Mouse (Mus musculus): ENCODE data around the gene Syt14.

Gene Syt14

GRCm38 (mm10) chr1:192987203-192987602, 48.4 kb downstream of the Syt14 start:
- DNase-seq (ENCODE audit: low spot score in 2 of 2): no peak

GRCm38 (mm10) chr1:192986481-192986880, 49.1 kb downstream of the Syt14 start:
- no peak for DNase-seq (ENCODE audit: low spot score in 2 of 2)

DNA sequence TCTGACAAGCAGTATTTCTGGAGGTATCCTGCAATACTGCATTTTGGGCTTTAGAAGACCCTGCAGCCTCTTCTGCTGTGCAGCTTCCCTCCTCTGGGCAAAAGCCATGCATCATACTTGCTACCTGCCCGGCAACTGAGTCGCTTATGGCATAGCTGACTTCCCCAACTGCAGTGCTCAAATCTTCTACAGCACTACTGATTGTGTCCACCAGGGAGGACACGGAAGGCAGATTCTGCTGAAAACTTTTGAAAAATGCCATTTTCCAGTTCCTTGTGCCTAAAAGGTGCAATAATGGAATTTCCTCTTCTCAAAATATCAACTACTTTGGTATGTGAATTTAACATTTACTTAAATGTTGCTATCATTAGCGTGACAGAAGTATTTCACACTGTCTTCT, 51.2 kb downstream of the Syt14 start:
- no peak for DNase-seq (ENCODE audit: low spot score in 2 of 2)

DNA sequence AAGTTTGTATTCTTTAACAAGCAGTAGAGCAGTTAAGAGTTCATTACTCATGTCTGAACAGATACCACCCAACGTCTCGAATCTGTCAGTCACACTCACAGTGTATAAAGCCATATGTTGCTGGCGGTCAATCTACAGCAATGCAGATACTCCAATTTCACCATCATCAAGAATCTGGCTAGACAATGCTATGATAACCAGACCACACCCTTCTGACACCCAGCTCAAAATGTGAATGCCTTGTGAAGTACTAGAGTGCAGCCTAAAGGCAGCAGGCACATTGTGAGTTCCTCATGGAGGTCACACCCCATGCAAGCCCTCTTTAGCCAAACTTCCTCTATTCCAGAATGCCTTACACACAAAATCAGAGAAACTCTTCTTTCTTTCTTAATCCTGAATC, 53.9 kb downstream of the Syt14 start:
- DNase-seq (ENCODE audit: low spot score in 2 of 2): no peak

DNA sequence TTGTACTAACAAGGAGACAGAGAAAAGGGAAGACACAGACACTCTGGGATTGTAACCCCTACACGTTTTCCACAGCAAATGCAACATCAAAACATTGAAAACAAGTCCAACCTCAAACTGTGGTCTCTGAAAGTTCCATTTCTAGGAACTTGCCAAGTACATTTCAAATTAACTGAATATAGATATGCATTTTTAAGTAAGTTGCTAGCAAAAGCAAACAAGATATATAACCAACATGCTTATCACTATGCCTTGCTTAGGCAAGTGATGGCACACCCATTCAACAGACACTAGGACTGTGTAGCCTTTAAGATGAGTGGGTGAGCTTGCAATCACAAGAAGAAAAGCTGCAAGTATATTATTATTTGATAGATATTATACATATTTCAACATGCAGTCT, 54.5 kb downstream of the Syt14 start:
- DNase-seq (ENCODE audit: low spot score in 2 of 2): no peak

DNA sequence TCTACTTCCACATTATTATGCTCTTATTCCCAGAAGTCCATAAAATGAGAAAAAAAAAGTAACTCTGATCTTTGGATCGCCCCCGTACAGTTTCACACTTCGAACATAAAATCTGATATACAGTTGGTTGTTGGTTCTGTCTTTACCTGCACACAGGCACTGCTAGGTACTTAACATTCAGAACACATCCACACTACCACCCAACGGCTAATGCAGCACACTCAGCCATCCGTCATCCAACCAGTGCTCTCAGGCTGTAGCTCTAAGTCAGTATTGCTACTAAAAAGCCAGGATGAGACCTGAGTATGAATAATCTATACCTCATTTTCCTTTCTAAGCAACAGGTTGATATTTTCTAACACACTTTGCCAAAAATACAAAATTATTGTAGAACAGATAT, 73.3 kb downstream of the Syt14 start:
- DNase-seq (ENCODE audit: low spot score in 2 of 2): no peak

GRCm38 (mm10) chr1:192947839-192948173, 87.8 kb downstream of the Syt14 start:
- DNase-seq (ENCODE audit: low spot score in 2 of 2): no peak

- no peak for DNase-seq (ENCODE audit: low spot score in 2 of 2)
Measured at GRCm38 (mm10) chr1:192947170-192947838, 88.3 kb downstream of the Syt14 start.

DNA sequence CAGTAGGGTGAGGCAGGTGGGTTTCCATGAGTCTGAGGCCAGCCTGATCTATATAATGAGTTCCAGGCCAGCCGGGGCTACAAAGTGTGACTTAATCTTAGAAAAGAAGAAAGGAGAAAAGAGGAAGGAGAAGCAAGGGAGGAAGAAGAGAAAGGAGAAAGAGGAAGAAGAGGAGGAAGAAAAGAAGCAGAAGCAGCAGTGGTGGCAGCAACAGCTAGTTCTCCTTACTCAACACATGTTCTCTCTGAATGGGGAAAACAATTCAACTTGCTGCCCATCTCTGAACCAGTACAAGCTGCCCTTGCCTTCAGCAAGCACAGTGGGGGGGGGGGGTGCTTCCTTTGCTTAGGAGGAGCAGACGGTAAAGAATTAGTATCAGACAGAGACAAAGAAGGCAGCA, 96.5 kb downstream of the Syt14 start:
- no peak for DNase-seq (ENCODE audit: low spot score in 2 of 2)

DNA sequence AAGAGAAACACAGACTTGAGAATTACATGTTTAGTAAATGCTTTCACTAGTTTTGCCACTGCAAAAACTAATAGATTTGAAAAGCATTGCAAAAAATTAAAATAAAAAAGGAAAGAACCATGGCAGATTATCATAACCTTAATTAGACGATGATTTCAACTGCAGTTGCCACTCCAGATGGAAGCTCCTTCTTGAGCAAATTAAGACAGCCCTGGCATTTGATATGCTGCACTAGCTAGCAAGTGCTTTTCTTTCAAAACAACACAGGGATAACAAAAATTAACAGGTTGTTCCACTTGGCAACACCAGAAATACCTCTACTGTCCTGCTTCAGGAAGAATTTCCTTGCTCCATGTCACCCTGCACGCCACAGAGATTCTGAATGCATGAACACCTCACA, 97.6 kb downstream of the Syt14 start:
- DNase-seq (ENCODE audit: low spot score in 2 of 2): no peak

DNA sequence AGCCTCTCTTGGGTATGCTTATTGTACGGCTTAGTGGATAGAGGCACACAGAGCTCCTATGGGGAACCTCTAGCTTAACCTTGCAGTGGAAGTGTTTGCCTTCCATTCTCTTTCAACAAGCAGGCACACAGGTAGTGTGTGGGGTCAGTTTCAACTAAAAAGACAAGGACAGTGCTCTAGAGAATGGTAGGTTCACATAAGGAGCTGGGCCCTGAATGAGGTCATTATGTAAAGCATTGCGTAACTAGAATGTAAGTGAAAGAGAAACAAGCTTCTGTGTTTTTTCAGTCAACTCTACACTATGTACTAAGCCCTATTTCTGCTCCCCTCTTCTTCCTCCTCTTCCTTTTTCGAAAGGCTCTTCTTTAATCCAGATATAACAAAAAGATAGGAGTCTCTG, 103.8 kb downstream of the Syt14 start:
- DNase-seq (ENCODE audit: low spot score in 2 of 2): no peak

DNA sequence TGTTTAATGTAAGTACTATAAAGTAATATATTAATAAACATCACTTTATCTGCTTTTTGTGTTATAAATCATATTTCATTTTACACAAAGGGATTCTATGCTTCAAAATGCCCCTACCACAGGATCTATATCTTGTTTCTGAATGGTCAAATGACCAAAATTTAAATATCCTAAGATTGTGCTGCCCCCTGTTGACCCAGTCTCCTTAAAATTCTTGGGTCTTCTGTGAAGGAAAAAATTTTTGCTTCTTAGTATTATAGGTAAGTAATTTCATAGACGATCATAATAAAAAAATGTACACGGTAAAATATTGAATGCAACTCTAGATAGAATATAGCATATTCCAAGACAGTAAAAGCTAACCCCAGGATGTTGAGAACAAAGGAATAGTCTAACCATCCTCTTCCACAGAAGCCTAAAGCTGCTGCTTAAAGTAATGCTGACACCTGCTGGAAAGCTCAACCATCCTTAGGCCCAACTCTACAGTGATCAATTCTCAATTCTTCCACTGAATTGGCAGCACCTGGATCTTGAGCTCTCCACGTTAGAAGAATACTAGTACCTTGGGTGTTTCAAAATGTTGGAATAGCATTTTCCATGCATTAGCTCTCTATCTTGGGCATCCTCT, 123.4 kb downstream of the Syt14 start:
- no peak for DNase-seq (ENCODE audit: low spot score in 2 of 2)

DNA sequence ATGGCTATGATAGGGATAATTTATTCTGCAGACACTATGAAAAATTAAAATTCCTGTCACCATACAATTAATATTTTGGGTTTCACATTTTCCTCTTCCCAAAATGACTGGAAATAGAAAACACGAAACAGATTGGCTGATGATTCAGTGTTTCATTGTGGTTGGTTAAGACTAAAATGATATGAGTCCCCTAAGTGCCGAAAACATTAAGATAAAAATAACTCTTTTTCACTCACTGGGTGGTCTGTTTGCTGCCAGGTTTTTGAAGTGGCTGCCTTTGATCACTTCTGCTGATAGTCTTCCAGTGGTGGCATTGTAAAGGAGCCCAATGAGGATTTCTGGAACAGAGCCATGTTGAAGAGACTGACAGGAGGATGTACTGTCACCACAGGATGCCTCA, 134.1 kb downstream of the Syt14 start:
- DNase-seq (ENCODE audit: low spot score in 2 of 2): no peak

GRCm38 (mm10) chr1:192900913-192901312, 134.7 kb downstream of the Syt14 start:
- DNase-seq (ENCODE audit: low spot score in 2 of 2): no peak

GRCm38 (mm10) chr1:192898742-192899141, 136.8 kb downstream of the Syt14 start:
- DNase-seq (ENCODE audit: low spot score in 2 of 2): no peak

DNA sequence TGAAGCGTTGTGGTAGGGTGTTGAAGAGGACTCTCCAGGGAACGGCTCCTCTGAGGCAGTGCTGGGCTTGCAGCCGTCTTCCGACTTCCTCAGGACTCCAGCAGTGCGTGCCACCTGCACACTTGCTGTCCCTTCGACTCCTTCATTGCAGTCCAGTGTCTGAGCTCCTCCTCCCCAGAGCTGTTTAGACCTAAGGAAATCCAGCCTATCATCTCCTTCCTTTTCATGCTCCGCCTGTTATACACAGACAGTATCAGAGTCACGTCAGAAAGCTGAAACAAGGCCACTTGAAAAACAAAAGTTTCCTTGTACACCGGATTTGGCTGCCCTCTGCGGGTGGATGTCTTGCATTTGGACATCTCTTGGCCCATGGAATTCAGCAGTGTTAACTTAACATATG, 138.4 kb downstream of the Syt14 start:
- DNase-seq (ENCODE audit: low spot score in 2 of 2): no peak

GRCm38 (mm10) chr1:192896076-192896475, 139.5 kb downstream of the Syt14 start:
- no peak for DNase-seq (ENCODE audit: low spot score in 2 of 2)

DNA sequence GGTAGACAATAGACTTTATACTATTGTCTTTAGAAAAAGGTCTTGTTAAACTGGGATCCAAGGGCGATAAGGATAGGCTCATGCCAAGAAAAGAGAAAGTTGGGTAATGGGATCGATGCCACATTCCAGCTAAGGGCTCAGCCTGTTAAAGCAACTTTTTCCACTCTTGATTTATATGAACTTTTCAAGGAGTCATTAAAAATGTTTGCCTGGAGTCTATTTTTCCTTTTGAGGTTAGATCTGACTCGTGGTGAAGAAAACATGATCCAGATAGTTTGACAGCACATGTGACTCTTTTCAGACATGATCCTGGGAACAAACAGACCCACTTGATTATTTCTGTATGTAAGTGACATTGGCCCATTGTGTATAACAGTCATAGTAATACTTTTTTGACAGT, 144.9 kb downstream of the Syt14 start:
- DNase-seq (ENCODE audit: low spot score in 2 of 2): no peak

- no peak for DNase-seq (ENCODE audit: low spot score in 2 of 2)
Measured at GRCm38 (mm10) chr1:192882617-192883295, 152.8 kb downstream of the Syt14 start.

DNA sequence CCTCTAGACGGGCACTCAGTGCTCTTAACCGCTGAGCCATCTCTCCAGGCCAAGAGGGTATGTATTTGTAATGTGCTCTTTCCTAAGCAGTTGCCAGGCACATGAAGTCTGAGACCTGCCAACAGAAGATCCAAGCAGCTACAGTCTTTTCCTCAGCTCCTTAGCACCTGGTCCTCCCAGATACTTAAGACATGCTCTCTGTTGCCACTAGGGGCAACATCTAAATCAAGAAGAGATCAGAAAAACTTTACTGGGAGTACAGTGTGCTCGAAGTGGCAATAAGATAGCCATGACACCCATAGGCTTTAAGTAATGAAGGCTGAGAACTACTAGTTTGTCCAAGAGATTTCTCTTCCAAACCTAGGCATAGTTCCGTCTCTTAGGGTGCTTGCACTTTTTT, 155.4 kb downstream of the Syt14 start:
- no peak for DNase-seq (ENCODE audit: low spot score in 2 of 2)

- no peak for DNase-seq (ENCODE audit: low spot score in 2 of 2)
Measured at GRCm38 (mm10) chr1:192879086-192879580, 156.4 kb downstream of the Syt14 start.

DNA sequence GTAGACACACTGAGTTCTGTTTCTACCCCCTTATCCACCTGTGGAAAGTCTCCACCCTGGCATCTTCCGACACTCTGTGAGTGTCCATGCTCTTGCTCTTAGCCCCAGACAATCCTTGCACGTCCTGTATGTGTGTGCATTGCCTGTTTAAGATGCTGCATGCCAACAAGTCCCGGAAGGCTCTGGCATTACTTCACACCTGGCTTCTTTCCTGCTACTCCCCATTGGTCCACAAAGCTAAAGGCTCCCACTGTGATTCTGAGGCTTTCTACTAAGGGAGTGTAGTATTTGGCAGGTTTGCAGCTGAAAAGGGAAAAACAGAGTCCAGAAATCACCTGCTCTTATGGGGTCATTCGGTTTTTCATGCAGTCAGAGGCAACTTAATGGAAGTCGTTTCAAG, 162.7 kb downstream of the Syt14 start:
- no peak for DNase-seq (ENCODE audit: low spot score in 2 of 2)

DNA sequence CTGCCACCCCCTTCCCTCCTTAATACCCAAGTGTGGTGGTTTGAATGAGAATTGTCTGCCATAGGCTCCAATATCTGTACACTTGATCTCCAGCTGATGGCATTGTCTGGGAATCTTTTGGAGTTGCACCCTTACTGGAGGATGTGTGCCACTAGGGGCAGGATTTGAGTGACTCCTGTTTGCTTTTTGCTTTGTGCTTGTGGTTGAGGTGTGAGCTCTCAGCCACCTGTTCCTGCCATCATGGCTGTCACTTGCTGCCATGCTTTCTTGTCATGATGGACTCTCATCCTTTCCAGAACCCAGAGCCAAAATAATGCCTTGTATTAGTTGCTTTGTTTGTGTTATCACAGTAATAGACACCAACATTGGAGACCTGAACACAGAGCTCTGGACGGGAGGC, 165.8 kb downstream of the Syt14 start:
- no peak for DNase-seq (ENCODE audit: low spot score in 2 of 2)
